Mouse (Mus musculus): Measurements from ENCODE around the gene Dhx58.

DNA sequence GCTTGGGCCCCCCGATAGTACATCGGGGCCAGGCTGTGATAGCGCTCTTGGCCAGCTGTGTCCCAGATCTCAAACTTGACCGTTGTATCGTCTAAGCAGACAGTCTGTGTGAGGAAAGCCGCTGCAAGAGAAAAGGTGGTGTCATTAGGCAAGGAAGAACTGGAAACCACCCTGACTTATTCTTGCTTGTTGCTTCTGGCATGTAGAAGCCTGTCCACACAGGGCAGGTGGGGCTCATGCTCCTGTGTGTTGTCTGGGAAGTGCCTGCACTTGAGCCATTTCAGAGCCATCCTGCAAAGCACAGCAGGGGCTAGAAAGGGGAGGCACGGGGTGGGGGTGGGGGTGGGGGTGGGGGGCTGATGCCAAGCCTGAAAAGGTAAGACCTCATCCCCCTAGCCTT lies 14.4 kb upstream of the Dhx58 start:
- TF ChIP-seq GATA1 (IDR thresholded peaks at IDR 0.05; ENCODE audit: borderline replicate concordance, low read length) (no peak), FLI1 (IDR thresholded peaks at IDR 0.05; ENCODE audit: low read length) (no peak)
